Mouse (Mus musculus) adipocyte (in vitro differentiated cells): ENCODE measurements at regions not wholly inside any gene's neighbourhood (a gene's known extent, or its start where the extent isn't known, plus 50 kb on each side); places are given as distances from the start of the nearest gene placed in this dataset.

Source experiments
- DNase-seq: peaks from one replicate; pipeline ENCODE4 v3.0.0-alpha.2; 2016; ENCODE audit warnings: low spot score

- no peak for DNase-seq
Observed at GRCm38 (mm10) chr1:111355435-111355834, 378.1 kb upstream of the Cdh19 start.

GRCm38 (mm10) chr1:111337927-111338326 is 360.5 kb upstream of the Cdh19 start:
- no peak for DNase-seq

- no peak for DNase-seq
Observed at GRCm38 (mm10) chr1:111302268-111302667, 324.9 kb upstream of the Cdh19 start.

- peak; percentile 4 for DNase-seq
Observed at GRCm38 (mm10) chr1:111286385-111286784, 309.0 kb upstream of the Cdh19 start.

DNA sequence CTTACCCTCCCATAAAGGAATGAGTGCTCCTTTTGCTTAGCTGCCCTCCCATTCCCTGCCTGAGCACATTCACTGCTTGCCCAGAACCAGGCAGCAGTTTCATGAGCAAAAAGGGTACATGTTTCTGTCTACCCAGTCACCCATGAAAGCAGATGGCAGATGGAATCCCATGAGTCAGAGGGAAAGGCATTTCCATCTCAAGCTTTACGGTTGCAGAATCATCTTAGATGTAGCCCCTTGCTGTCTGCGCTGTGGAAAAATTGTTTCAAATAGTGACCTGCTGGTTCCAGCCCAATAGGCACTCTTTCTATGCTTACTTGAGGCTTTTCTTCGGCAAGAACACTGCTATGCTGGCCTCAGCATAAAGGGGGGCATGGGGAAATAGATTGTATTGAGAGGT is 308.5 kb upstream of the Cdh19 start:
- no peak for DNase-seq

GRCm38 (mm10) chr1:111242814-111243213 is 265.4 kb upstream of the Cdh19 start:
- no peak for DNase-seq

DNA sequence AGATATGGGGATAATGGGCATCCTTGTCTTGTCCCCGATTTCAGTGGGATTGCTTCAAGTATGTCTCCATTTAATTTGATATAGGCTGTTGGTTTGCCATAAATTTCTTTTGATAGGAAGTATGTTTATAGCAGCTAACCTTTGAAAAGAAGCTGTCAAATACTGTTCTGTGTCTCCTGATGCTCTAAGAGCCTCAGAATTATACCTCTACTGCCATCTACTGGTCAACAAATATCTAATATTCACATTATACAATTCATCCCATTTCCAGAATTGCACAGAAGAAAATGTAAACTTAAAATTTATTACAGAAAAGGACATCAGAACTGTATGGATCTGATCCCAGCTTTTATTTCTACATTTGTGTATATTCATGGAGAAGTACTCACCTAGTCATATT is 265.0 kb upstream of the Cdh19 start:
- peak; percentile 22 for DNase-seq
